Mouse (Mus musculus): ENCODE measurements around the gene Myod1. TPM values are rescaled to one million over a fixed set of nuclear protein-coding genes. Genes with fewer than 3 reads are reported as not detected.

Gene Myod1
- polyA plus RNA-seq, 1 experiment from 2014 or later: 22.0 TPM

- DNase-seq (ENCODE audit: low spot score) (no peak), ATAC-seq (ENCODE audit: insufficient number of reproducible peaks, low FRiP score, low TSS enrichment, low read depth) (no peak)
- 79% methylated on average over 1 of the region's 1 CpGs for WGBS
- no peaks in the 10 kb centered on the region for H3K9me3 ChIP-seq (ENCODE audit: control insufficient read depth, low read length)
- H3K4me1 ChIP-seq (ENCODE audit: control insufficient read depth, insufficient read depth, low read length): 0 out of 2 replicates have a peak, but pooled peaks cover 3% of the 10 kb centered on the region
- no peak overlapping the region for H3K27ac ChIP-seq (replicated peaks; ENCODE audit: low read depth, low read length)
- no peak overlapping the region for H3K4me3 ChIP-seq (ENCODE audit: low read depth, low read length)
- H3K27me3 ChIP-seq (ENCODE audit: control insufficient read depth, insufficient read depth, low read length): peaks cover 57% of the 10 kb centered on the region
- no peak overlapping the region for H3K9ac ChIP-seq (ENCODE audit: low read length)
- H3K36me3 ChIP-seq (ENCODE audit: control insufficient read depth, insufficient read depth, low read length): no peaks in the 10 kb centered on the region
- H3K4me2 ChIP-seq (ENCODE audit: low read depth, severe bottlenecking): no peak overlapping the region
Measured at GRCm38 (mm10) chr7:46399676-46400075, 23.4 kb downstream of the Myod1 start.

GRCm38 (mm10) chr7:46400346-46400745, 24.1 kb downstream of the Myod1 start:
- Histone ChIP-seq H3K9me3 (ENCODE audit: control insufficient read depth, low read length) (no peaks in the 10 kb centered on the region), H3K9ac (ENCODE audit: low read length) (no peak overlapping the region), H3K4me1 (ENCODE audit: control insufficient read depth, insufficient read depth, low read length) (0 out of 2 replicates have a peak, but pooled peaks cover 3% of the 10 kb centered on the region), H3K27me3 (ENCODE audit: control insufficient read depth, insufficient read depth, low read length) (peaks cover 50% of the 10 kb centered on the region), H3K4me3 (ENCODE audit: low read depth, low read length) (no peak overlapping the region), H3K36me3 (ENCODE audit: control insufficient read depth, insufficient read depth, low read length) (no peaks in the 10 kb centered on the region), H3K4me2 (ENCODE audit: low read depth, severe bottlenecking) (no peak overlapping the region), H3K27ac (replicated peaks; ENCODE audit: low read depth, low read length) (no peak overlapping the region)
- DNase-seq (ENCODE audit: low spot score): no peak
- 33% methylated on average over 8 of the region's 8 CpGs for whole genome bisulfite sequencing
- ATAC-seq (ENCODE audit: insufficient number of reproducible peaks, low FRiP score, low TSS enrichment, low read depth): no peak

- ATAC-seq (ENCODE audit: insufficient number of reproducible peaks, low FRiP score, low TSS enrichment, low read depth) (no peak), DNase-seq (ENCODE audit: low spot score) (no peak)
- Histone ChIP-seq H3K4me1 (ENCODE audit: control insufficient read depth, insufficient read depth, low read length) (0 out of 2 replicates have a peak, but pooled peaks cover 3% of the 10 kb centered on the region), H3K36me3 (ENCODE audit: control insufficient read depth, insufficient read depth, low read length) (no peaks in the 10 kb centered on the region), H3K9me3 (ENCODE audit: control insufficient read depth, low read length) (no peaks in the 10 kb centered on the region), H3K4me3 (ENCODE audit: low read depth, low read length) (no peak overlapping the region), H3K4me2 (ENCODE audit: low read depth, severe bottlenecking) (no peak overlapping the region), H3K27me3 (ENCODE audit: control insufficient read depth, insufficient read depth, low read length) (peaks cover 39% of the 10 kb centered on the region), H3K27ac (replicated peaks; ENCODE audit: low read depth, low read length) (no peak overlapping the region), H3K9ac (ENCODE audit: low read length) (no peak overlapping the region)
- 62% methylated on average over 3 of the region's 3 CpGs for WGBS
Measured at GRCm38 (mm10) chr7:46401371-46402180, 25.3 kb downstream of the Myod1 start.

GRCm38 (mm10) chr7:46403616-46404485, 27.6 kb downstream of the Myod1 start:
- Histone ChIP-seq H3K9me3 (ENCODE audit: control insufficient read depth, low read length) (no peaks in the 10 kb centered on the region), H3K36me3 (ENCODE audit: control insufficient read depth, insufficient read depth, low read length) (no peaks in the 10 kb centered on the region), H3K27me3 (ENCODE audit: control insufficient read depth, insufficient read depth, low read length) (peaks cover 18% of the 10 kb centered on the region), H3K27ac (replicated peaks; ENCODE audit: low read depth, low read length) (no peak overlapping the region), H3K4me1 (ENCODE audit: control insufficient read depth, insufficient read depth, low read length) (no peaks in the 10 kb centered on the region), H3K4me2 (ENCODE audit: low read depth, severe bottlenecking) (no peak overlapping the region), H3K9ac (ENCODE audit: low read length) (no peak overlapping the region), H3K4me3 (ENCODE audit: low read depth, low read length) (no peak overlapping the region)
- 80% methylated on average over 15 of the region's 15 CpGs for WGBS
- DNase-seq (ENCODE audit: low spot score) (no peak), ATAC-seq (ENCODE audit: insufficient number of reproducible peaks, low FRiP score, low TSS enrichment, low read depth) (no peak)

- Histone ChIP-seq H3K27ac (replicated peaks; ENCODE audit: low read depth, low read length) (no peak overlapping the region), H3K9me3 (ENCODE audit: control insufficient read depth, low read length) (no peaks in the 10 kb centered on the region), H3K9ac (ENCODE audit: low read length) (no peak overlapping the region), H3K4me3 (ENCODE audit: low read depth, low read length) (no peak overlapping the region), H3K4me1 (ENCODE audit: control insufficient read depth, insufficient read depth, low read length) (no peaks in the 10 kb centered on the region), H3K27me3 (ENCODE audit: control insufficient read depth, insufficient read depth, low read length) (peaks cover 9% of the 10 kb centered on the region), H3K4me2 (ENCODE audit: low read depth, severe bottlenecking) (no peak overlapping the region), H3K36me3 (ENCODE audit: control insufficient read depth, insufficient read depth, low read length) (no peaks in the 10 kb centered on the region)
- WGBS: 76% methylated on average over 7 of the region's 7 CpGs
- ATAC-seq (ENCODE audit: insufficient number of reproducible peaks, low FRiP score, low TSS enrichment, low read depth) (no peak), DNase-seq (ENCODE audit: low spot score) (no peak)
Measured at GRCm38 (mm10) chr7:46404756-46405155, 28.5 kb downstream of the Myod1 start.

- H3K4me1 ChIP-seq (ENCODE audit: control insufficient read depth, insufficient read depth, low read length): no peaks in the 10 kb centered on the region
- WGBS: 85% methylated on average over 9 of the region's 9 CpGs
- H3K27me3 ChIP-seq (ENCODE audit: control insufficient read depth, insufficient read depth, low read length): 0 out of 2 replicates have a peak, but pooled peaks cover 2% of the 10 kb centered on the region
- H3K36me3 ChIP-seq (ENCODE audit: control insufficient read depth, insufficient read depth, low read length): no peaks in the 10 kb centered on the region
- H3K27ac ChIP-seq (replicated peaks; ENCODE audit: low read depth, low read length): no peak overlapping the region
- no peak overlapping the region for H3K4me3 ChIP-seq (ENCODE audit: low read depth, low read length)
- DNase-seq (ENCODE audit: low spot score): no peak
- no peak for ATAC-seq (ENCODE audit: insufficient number of reproducible peaks, low FRiP score, low TSS enrichment, low read depth)
- H3K4me2 ChIP-seq (ENCODE audit: low read depth, severe bottlenecking): no peak overlapping the region
- no peaks in the 10 kb centered on the region for H3K9me3 ChIP-seq (ENCODE audit: control insufficient read depth, low read length)
- no peak overlapping the region for H3K9ac ChIP-seq (ENCODE audit: low read length)
Measured at GRCm38 (mm10) chr7:46408606-46409005, 32.3 kb downstream of the Myod1 start.

- no peak overlapping the region for H3K9ac ChIP-seq (ENCODE audit: low read length)
- 47% methylated on average over 12 of the region's 12 CpGs for WGBS
- DNase-seq (ENCODE audit: low spot score) (no peak), ATAC-seq (ENCODE audit: insufficient number of reproducible peaks, low FRiP score, low TSS enrichment, low read depth) (no peak)
- H3K4me1 ChIP-seq (ENCODE audit: control insufficient read depth, insufficient read depth, low read length): no peaks in the 10 kb centered on the region
- H3K4me3 ChIP-seq (ENCODE audit: low read depth, low read length): no peak overlapping the region
- H3K27me3 ChIP-seq (ENCODE audit: control insufficient read depth, insufficient read depth, low read length): 0 out of 2 replicates have a peak, but pooled peaks cover 2% of the 10 kb centered on the region
- no peak overlapping the region for H3K4me2 ChIP-seq (ENCODE audit: low read depth, severe bottlenecking)
- no peaks in the 10 kb centered on the region for H3K9me3 ChIP-seq (ENCODE audit: control insufficient read depth, low read length)
- H3K27ac ChIP-seq (replicated peaks; ENCODE audit: low read depth, low read length): no peak overlapping the region
- H3K36me3 ChIP-seq (ENCODE audit: control insufficient read depth, insufficient read depth, low read length): no peaks in the 10 kb centered on the region
Measured at GRCm38 (mm10) chr7:46409204-46409789, 33.0 kb downstream of the Myod1 start.

GRCm38 (mm10) chr7:46410727-46411126, 34.5 kb downstream of the Myod1 start:
- Histone ChIP-seq H3K4me1 (ENCODE audit: control insufficient read depth, insufficient read depth, low read length) (no peaks in the 10 kb centered on the region), H3K27me3 (ENCODE audit: control insufficient read depth, insufficient read depth, low read length) (0 out of 2 replicates have a peak, but pooled peaks cover 2% of the 10 kb centered on the region), H3K9me3 (ENCODE audit: control insufficient read depth, low read length) (no peaks in the 10 kb centered on the region), H3K36me3 (ENCODE audit: control insufficient read depth, insufficient read depth, low read length) (no peaks in the 10 kb centered on the region), H3K4me3 (ENCODE audit: low read depth, low read length) (no peak overlapping the region), H3K9ac (ENCODE audit: low read length) (no peak overlapping the region), H3K4me2 (ENCODE audit: low read depth, severe bottlenecking) (no peak overlapping the region), H3K27ac (replicated peaks; ENCODE audit: low read depth, low read length) (no peak overlapping the region)
- ATAC-seq (ENCODE audit: insufficient number of reproducible peaks, low FRiP score, low TSS enrichment, low read depth) (no peak), DNase-seq (ENCODE audit: low spot score) (no peak)
- WGBS: 70% methylated on average over 6 of the region's 6 CpGs

Data from limb, embryonic 11.5 days (tissue).